Mouse (Mus musculus) WW6 (cell line): ENCODE measurements around the gene Fgfr2.

Experiments
- DNase-seq: peaks from one replicate; pipeline ENCODE4 v3.0.0-alpha.2; 2013; ENCODE audit warnings: low read depth, low spot score

The Fgfr2 gene

GRCm38 (mm10) chr7:132775922-132776321, 347.2 kb downstream of the Fgfr2 start:
- no peak for DNase-seq

GRCm38 (mm10) chr7:132775333-132775732, 347.8 kb downstream of the Fgfr2 start:
- no peak for DNase-seq

GRCm38 (mm10) chr7:132773011-132773705, 350.0 kb downstream of the Fgfr2 start:
- DNase-seq, result no peak

- no peak for DNase-seq
Measured at GRCm38 (mm10) chr7:132772440-132772839, 350.7 kb downstream of the Fgfr2 start.

- no peak for DNase-seq
Measured at GRCm38 (mm10) chr7:132768498-132769344, 354.4 kb downstream of the Fgfr2 start.

- no peak for DNase-seq
Measured at GRCm38 (mm10) chr7:132767999-132768370, 355.2 kb downstream of the Fgfr2 start.

- no peak for DNase-seq
Measured at GRCm38 (mm10) chr7:132767233-132767998, 355.7 kb downstream of the Fgfr2 start.

GRCm38 (mm10) chr7:132766235-132766871, 356.8 kb downstream of the Fgfr2 start:
- DNase-seq, result no peak

- no peak for DNase-seq
Measured at GRCm38 (mm10) chr7:132765629-132766186, 357.4 kb downstream of the Fgfr2 start.

- no peak for DNase-seq
Measured at GRCm38 (mm10) chr7:132764896-132765491, 358.2 kb downstream of the Fgfr2 start.

GRCm38 (mm10) chr7:132764314-132764713, 358.8 kb downstream of the Fgfr2 start:
- DNase-seq, result no peak

- no peak for DNase-seq
Measured at GRCm38 (mm10) chr7:132763911-132764310, 359.2 kb downstream of the Fgfr2 start.

GRCm38 (mm10) chr7:132763351-132763750, 359.8 kb downstream of the Fgfr2 start:
- DNase-seq, result no peak

- DNase-seq, result no peak
Measured at GRCm38 (mm10) chr7:132761409-132761808, 361.7 kb downstream of the Fgfr2 start.

- DNase-seq, result no peak
Measured at GRCm38 (mm10) chr7:132760589-132761180, 362.5 kb downstream of the Fgfr2 start.

- DNase-seq, result no peak
Measured at GRCm38 (mm10) chr7:132759926-132760325, 363.2 kb downstream of the Fgfr2 start.

- no peak for DNase-seq
Measured at GRCm38 (mm10) chr7:132759405-132759891, 363.7 kb downstream of the Fgfr2 start.

GRCm38 (mm10) chr7:132758875-132759274, 364.3 kb downstream of the Fgfr2 start:
- DNase-seq, result no peak

GRCm38 (mm10) chr7:132756325-132756724, 366.8 kb downstream of the Fgfr2 start:
- no peak for DNase-seq

GRCm38 (mm10) chr7:132754389-132754750, 368.8 kb downstream of the Fgfr2 start:
- DNase-seq, result no peak
